Mouse (Mus musculus) CD8-positive naive resting alpha-beta T cell, adult 57 days (primary cell): Measurements from ENCODE around the gene H2-M1. TPM values are rescaled to one million over a fixed set of nuclear protein-coding genes. Genes with fewer than 3 reads are reported as not detected.

ENCODE experiments used
- total RNA-seq: library from RNA; stranded (reverse); gene quantifications from one replicate; pipeline ENCODE4 v1.2.4, GENCODE M21; 2023

H2-M1 gene
- total RNA-seq: not detected

GRCm38 (mm10) chr17:36672119-36672518 lies at the start of gene H2-M1:
Gene H2-M1, minus strand, starts transcription at chr17:36672219.

GRCm38 (mm10) chr17:36642566-36642965 lies 29.5 kb downstream of the H2-M1 start, which contains the start of gene H2-M9:
Gene H2-M9, minus strand, starts transcription at chr17:36642666.

Other genes with a start within 250 kb of the H2-M1 start
- gene H2-M10.4, start 209.9 kb downstream of the H2-M1 start, total RNA-seq: not detected
- not detected for gene H2-M11, start 125.1 kb downstream of the H2-M1 start, total RNA-seq
- not detected for gene H2-M9, start 29.6 kb downstream of the H2-M1 start, total RNA-seq
- gene H2-M10.5, start 100.7 kb upstream of the H2-M1 start, total RNA-seq: not detected
- gene H2-M10.6, start 140.0 kb upstream of the H2-M1 start, total RNA-seq: not detected
- 128 TPM for gene Trim26, start 164.9 kb upstream of the H2-M1 start, total RNA-seq
- gene Trim15, start 195.0 kb upstream of the H2-M1 start, total RNA-seq: not detected
- 0.89 TPM for gene Trim10, start 197.4 kb upstream of the H2-M1 start, total RNA-seq
- not detected for gene Trim40, start 217.9 kb upstream of the H2-M1 start, total RNA-seq
- gene Trim31, start 225.9 kb upstream of the H2-M1 start, total RNA-seq: not detected